Mouse (Mus musculus): ENCODE results near the gene Trhr2. TPM values are rescaled to one million over a fixed set of nuclear protein-coding genes. Genes with fewer than 3 reads are reported as not detected.

Trhr2 gene
- polyA plus RNA-seq, 1 experiment from 2014 or later: not detected

GRCm38 (mm10) chr8:122376365-122377231, 16.1 kb upstream of the Trhr2 start, which contains the start of gene Zc3h18:
TSS of gene Zc3h18 (plus strand) at chr8:122376609.
- peak within 1 kb of the TSS; percentile 93 for H3K9ac ChIP-seq (ENCODE audit: low read length)
- H3K4me2 ChIP-seq: peak within 1 kb of the TSS; percentile 60
- H3K4me1 ChIP-seq (ENCODE audit: control insufficient read depth, insufficient read depth, low read length): peaks cover 15% of the 10 kb centered on the region
- ATAC-seq (ENCODE audit: low FRiP score) (peak; percentile 96), DNase-seq (ENCODE audit: low spot score, missing footprints) (peak; percentile 100)
- WGBS: under 1% methylated on average over 102 of the region's 107 CpGs
- H3K27ac ChIP-seq (ENCODE audit: low read depth, low read length): peak within 1 kb of the TSS; percentile 61
- peak within 1 kb of the TSS; percentile 92 for H3K4me3 ChIP-seq (ENCODE audit: low read depth, low read length)
- no peaks in the 10 kb centered on the region for H3K36me3 ChIP-seq (ENCODE audit: control insufficient read depth, insufficient read depth, low read length)
- H3K9me3 ChIP-seq (ENCODE audit: control insufficient read depth, low read length): no peaks in the 10 kb centered on the region
- no peaks in the 10 kb centered on the region for H3K27me3 ChIP-seq (ENCODE audit: control insufficient read depth, insufficient read depth, low read length)

- Histone ChIP-seq H3K4me1 (ENCODE audit: control insufficient read depth, insufficient read depth, low read length) (peaks cover 15% of the 10 kb centered on the region), H3K4me3 (ENCODE audit: low read depth, low read length) (peak overlapping the region; percentile 92), H3K36me3 (ENCODE audit: control insufficient read depth, insufficient read depth, low read length) (no peaks in the 10 kb centered on the region), H3K9ac (ENCODE audit: low read length) (peak overlapping the region; percentile 51; the same call in 1 of the 2 replicates), H3K4me2 (peak overlapping the region; percentile 41), H3K9me3 (ENCODE audit: control insufficient read depth, low read length) (no peaks in the 10 kb centered on the region), H3K27me3 (ENCODE audit: control insufficient read depth, insufficient read depth, low read length) (no peaks in the 10 kb centered on the region), H3K27ac (ENCODE audit: low read depth, low read length) (no peak overlapping the region)
- WGBS: 28% methylated on average over 13 of the region's 13 CpGs
- DNase-seq (ENCODE audit: low spot score, missing footprints): no peak
- ATAC-seq (ENCODE audit: low FRiP score): peak; percentile 49
These were observed 15.3 kb upstream of the Trhr2 start for GRCm38 (mm10) chr8:122375751-122376364.

- H3K4me2 ChIP-seq: no peak overlapping the region
- 94% methylated on average over 7 of the region's 7 CpGs for WGBS
- no peaks in the 10 kb centered on the region for H3K36me3 ChIP-seq (ENCODE audit: control insufficient read depth, insufficient read depth, low read length)
- no peaks in the 10 kb centered on the region for H3K27me3 ChIP-seq (ENCODE audit: control insufficient read depth, insufficient read depth, low read length)
- no peak overlapping the region for H3K27ac ChIP-seq (ENCODE audit: low read depth, low read length)
- H3K9ac ChIP-seq (ENCODE audit: low read length): no peak overlapping the region
- no peak for ATAC-seq (ENCODE audit: low FRiP score)
- H3K9me3 ChIP-seq (ENCODE audit: control insufficient read depth, low read length): no peaks in the 10 kb centered on the region
- H3K4me3 ChIP-seq (ENCODE audit: low read depth, low read length): no peak overlapping the region
- no peak for DNase-seq (ENCODE audit: low spot score, missing footprints)
- H3K4me1 ChIP-seq (ENCODE audit: control insufficient read depth, insufficient read depth, low read length): peaks cover 15% of the 10 kb centered on the region
These were observed 14.8 kb upstream of the Trhr2 start for GRCm38 (mm10) chr8:122375320-122375719.

- H3K4me3 ChIP-seq (ENCODE audit: low read depth, low read length): no peak overlapping the region
- H3K27ac ChIP-seq (ENCODE audit: low read depth, low read length): no peak overlapping the region
- 84% methylated on average over 6 of the region's 6 CpGs for WGBS
- H3K4me1 ChIP-seq (ENCODE audit: control insufficient read depth, insufficient read depth, low read length): peaks cover 4% of the 10 kb centered on the region
- ATAC-seq (ENCODE audit: low FRiP score): no peak
- H3K9me3 ChIP-seq (ENCODE audit: control insufficient read depth, low read length): no peaks in the 10 kb centered on the region
- no peaks in the 10 kb centered on the region for H3K36me3 ChIP-seq (ENCODE audit: control insufficient read depth, insufficient read depth, low read length)
- no peak overlapping the region for H3K9ac ChIP-seq (ENCODE audit: low read length)
- H3K27me3 ChIP-seq (ENCODE audit: control insufficient read depth, insufficient read depth, low read length): no peaks in the 10 kb centered on the region; the same call in 1 of the 2 replicates
- H3K4me2 ChIP-seq: no peak overlapping the region
- DNase-seq (ENCODE audit: low spot score, missing footprints): no peak
These were observed 11.2 kb upstream of the Trhr2 start for GRCm38 (mm10) chr8:122371706-122372105.

GRCm38 (mm10) chr8:122369665-122370064, 9.1 kb upstream of the Trhr2 start:
- H3K27ac ChIP-seq (ENCODE audit: low read depth, low read length): no peak overlapping the region
- peak; percentile 61 for ATAC-seq (ENCODE audit: low FRiP score)
- no peak overlapping the region for H3K4me2 ChIP-seq
- no peaks in the 10 kb centered on the region for H3K36me3 ChIP-seq (ENCODE audit: control insufficient read depth, insufficient read depth, low read length)
- H3K27me3 ChIP-seq (ENCODE audit: control insufficient read depth, insufficient read depth, low read length): no peaks in the 10 kb centered on the region; the same call in 1 of the 2 replicates
- no peak overlapping the region for H3K4me3 ChIP-seq (ENCODE audit: low read depth, low read length)
- H3K9ac ChIP-seq (ENCODE audit: low read length): no peak overlapping the region
- peak; percentile 89 for DNase-seq (ENCODE audit: low spot score, missing footprints)
- WGBS: 15% methylated on average over 9 of the region's 9 CpGs
- no peaks in the 10 kb centered on the region for H3K9me3 ChIP-seq (ENCODE audit: control insufficient read depth, low read length)
- no peaks in the 10 kb centered on the region; the same call in 1 of the 2 replicates for H3K4me1 ChIP-seq (ENCODE audit: control insufficient read depth, insufficient read depth, low read length)

- DNase-seq (ENCODE audit: low spot score, missing footprints) (no peak), ATAC-seq (ENCODE audit: low FRiP score) (no peak)
- H3K9ac ChIP-seq (ENCODE audit: low read length): no peak overlapping the region
- no peaks in the 10 kb centered on the region; the same call in 1 of the 2 replicates for H3K27me3 ChIP-seq (ENCODE audit: control insufficient read depth, insufficient read depth, low read length)
- no peak overlapping the region for H3K4me3 ChIP-seq (ENCODE audit: low read depth, low read length)
- WGBS: 79% methylated on average over 10 of the region's 10 CpGs
- H3K9me3 ChIP-seq (ENCODE audit: control insufficient read depth, low read length): no peaks in the 10 kb centered on the region
- H3K4me1 ChIP-seq (ENCODE audit: control insufficient read depth, insufficient read depth, low read length): no peaks in the 10 kb centered on the region; the same call in 1 of the 2 replicates
- no peak overlapping the region for H3K27ac ChIP-seq (ENCODE audit: low read depth, low read length)
- no peak overlapping the region for H3K4me2 ChIP-seq
- no peaks in the 10 kb centered on the region for H3K36me3 ChIP-seq (ENCODE audit: control insufficient read depth, insufficient read depth, low read length)
These were observed 7.9 kb upstream of the Trhr2 start for GRCm38 (mm10) chr8:122368494-122368893.

GRCm38 (mm10) chr8:122362967-122363366, 2.4 kb upstream of the Trhr2 start:
- ATAC-seq (ENCODE audit: low FRiP score): no peak
- no peak for DNase-seq (ENCODE audit: low spot score, missing footprints)
- H3K4me3 ChIP-seq (ENCODE audit: low read depth, low read length): no peak overlapping the region
- WGBS: 48% methylated on average over 7 of the region's 8 CpGs
- H3K4me1 ChIP-seq (ENCODE audit: control insufficient read depth, insufficient read depth, low read length): no peaks in the 10 kb centered on the region
- no peaks in the 10 kb centered on the region for H3K27me3 ChIP-seq (ENCODE audit: control insufficient read depth, insufficient read depth, low read length)
- H3K36me3 ChIP-seq (ENCODE audit: control insufficient read depth, insufficient read depth, low read length): no peaks in the 10 kb centered on the region
- no peaks in the 10 kb centered on the region for H3K9me3 ChIP-seq (ENCODE audit: control insufficient read depth, low read length)
- no peak overlapping the region for H3K27ac ChIP-seq (ENCODE audit: low read depth, low read length)
- H3K4me2 ChIP-seq: no peak overlapping the region
- H3K9ac ChIP-seq (ENCODE audit: low read length): no peak overlapping the region

- ATAC-seq (ENCODE audit: low FRiP score) (no peak), DNase-seq (ENCODE audit: low spot score, missing footprints) (peak; percentile 47)
- H3K4me3 ChIP-seq (ENCODE audit: low read depth, low read length): no peak overlapping the region
- H3K4me2 ChIP-seq: no peak overlapping the region
- 63% methylated on average over 5 of the region's 5 CpGs for WGBS
- H3K4me1 ChIP-seq (ENCODE audit: control insufficient read depth, insufficient read depth, low read length): no peaks in the 10 kb centered on the region
- no peaks in the 10 kb centered on the region for H3K27me3 ChIP-seq (ENCODE audit: control insufficient read depth, insufficient read depth, low read length)
- H3K27ac ChIP-seq (ENCODE audit: low read depth, low read length): no peak overlapping the region
- no peak overlapping the region for H3K9ac ChIP-seq (ENCODE audit: low read length)
- H3K9me3 ChIP-seq (ENCODE audit: control insufficient read depth, low read length): no peaks in the 10 kb centered on the region
- H3K36me3 ChIP-seq (ENCODE audit: control insufficient read depth, insufficient read depth, low read length): no peaks in the 10 kb centered on the region
These were observed 1.7 kb upstream of the Trhr2 start for GRCm38 (mm10) chr8:122362271-122362670.
